Comparison of ENCODE assay signal across 8 mouse cellular contexts in the genomic region with DNA sequence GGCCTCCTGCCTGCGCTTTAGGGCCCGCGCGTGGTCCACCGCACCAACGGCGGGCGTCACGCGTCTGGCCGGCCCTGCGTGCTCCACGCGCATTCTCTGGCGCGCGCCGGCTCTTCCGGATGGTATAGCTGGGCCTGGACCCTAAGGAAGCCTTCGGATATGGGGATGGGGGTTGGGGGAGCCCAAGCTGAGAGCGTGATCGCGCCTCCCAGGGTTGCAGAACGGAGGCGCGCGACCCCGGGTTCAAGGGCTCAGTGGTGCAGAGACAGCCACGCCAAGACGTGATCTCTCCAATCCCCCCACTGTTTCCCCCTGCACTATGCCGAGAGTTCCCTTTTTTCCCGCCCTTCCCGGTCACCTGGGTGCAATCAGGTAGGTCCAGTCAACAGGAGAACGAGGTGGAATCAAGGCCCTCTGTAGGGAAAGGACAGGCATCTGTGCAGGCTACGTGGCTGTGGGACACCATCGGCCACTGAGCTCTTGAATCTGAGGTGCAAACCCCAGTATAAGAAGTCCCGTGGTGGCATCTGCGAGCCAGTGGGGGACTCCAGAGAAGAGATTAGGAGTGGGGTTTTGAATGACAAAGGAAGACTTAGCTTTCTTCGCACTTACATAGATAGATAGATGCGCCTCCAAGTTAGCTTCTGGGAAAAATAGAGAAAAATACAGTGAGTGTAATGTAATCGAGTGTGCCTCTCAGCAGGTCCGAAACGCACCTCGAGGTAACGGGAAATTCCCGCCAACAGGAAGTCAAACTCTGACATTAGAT. TPM values are rescaled to one million over a fixed set of nuclear protein-coding genes. Genes with fewer than 3 reads are reported as not detected.
A peak's percentile ranks its signal among the peaks of the same experiment; 100 is the strongest.
DNase-seq lines count a peak whose midpoint lies in the region; ATAC-seq and TF ChIP-seq lines count a peak whose summit lies in the region.

No protein-coding gene starts in this region.

- ATAC-seq in G1E (ENCODE audit: extremely low read depth, insufficient number of reproducible peaks, low FRiP score, poor library complexity, severe bottlenecking) = no peak
- no peak for ATAC-seq in liver, embryonic 15.5 days (ENCODE audit: insufficient read depth)

- H3K27me3 ChIP-seq in G1E (ENCODE audit: insufficient read depth, low read length) = no peaks in the 10 kb centered on the region
- no peaks in the 10 kb centered on the region for H3K27me3 ChIP-seq in liver, embryonic 15.5 days
- H3K27me3 ChIP-seq in splenic B cell, adult 2 months (ENCODE audit: control insufficient read depth, insufficient read depth, low read length, poor library complexity, severe bottlenecking) = no peaks in the 10 kb centered on the region

- no peaks in the 10 kb centered on the region for H3K9me3 ChIP-seq in G1E (replicated peaks)
- no peaks in the 10 kb centered on the region for H3K9me3 ChIP-seq in liver, embryonic 15.5 days (replicated peaks)

- TF ChIP-seq CTCF in G1E (IDR thresholded peaks at IDR 0.05; ENCODE audit: low read depth, low read length) = no peak

- peak overlapping the region; percentile 84 for H3K9ac ChIP-seq in liver, embryonic 15.5 days

- under 1% methylated on average over 46 of the region's 46 CpGs for WGBS in liver, embryonic 15.5 days (ENCODE audit: insufficient replicate concordance)

- H3K36me3 ChIP-seq in G1E (replicated peaks) = peaks cover 32% of the 10 kb centered on the region
- H3K36me3 ChIP-seq in liver, embryonic 15.5 days (replicated peaks) = 0 out of 2 replicates have a peak, but pooled peaks cover 21% of the 10 kb centered on the region
- H3K36me3 ChIP-seq in splenic B cell, adult 2 months (ENCODE audit: control insufficient read depth, insufficient read depth, low read length, poor library complexity, severe bottlenecking) = no peaks in the 10 kb centered on the region

- peak; percentile 15 to 20 for DNase-seq in layer of hippocampus, postnatal 36 days
- no peak for DNase-seq in layer of hippocampus, postnatal 14 days (ENCODE audit: low spot score in 2 of 2)
- DNase-seq in G1E (ENCODE audit: low spot score) = no peak
- peak; percentile 51 for DNase-seq in embryo, embryonic 9.5 days (ENCODE audit: extremely low spot score)
- DNase-seq in induced T-regulatory cell, adult 2 months (ENCODE audit: low read depth) = peak; percentile 77
- DNase-seq in splenic B cell, adult 2 months (ENCODE audit: low read depth, low spot score) = peak; percentile 58
- DNase-seq in right cerebral cortex, postnatal 14 days = no peak

- H3K4me2 ChIP-seq in liver, embryonic 15.5 days = peak overlapping the region; percentile 94

- H3K27ac ChIP-seq in liver, embryonic 15.5 days (replicated peaks) = peak overlapping the region; percentile 94

- H3K4me3 ChIP-seq in G1E (ENCODE audit: low read depth, low read length) = peak overlapping the region; percentile 94
- H3K4me3 ChIP-seq in liver, embryonic 15.5 days (replicated peaks) = peak overlapping the region; percentile 88

- peaks cover 41% of the 10 kb centered on the region for H3K4me1 ChIP-seq in G1E (ENCODE audit: insufficient read depth, low read depth, low read length)
- H3K4me1 ChIP-seq in liver, embryonic 15.5 days (replicated peaks) = peaks cover 54% of the 10 kb centered on the region

RNA-seq across cellular contexts. Expression of a gene that starts 0.6 kb away (rescaled TPM):
- total RNA-seq in layer of hippocampus, postnatal 36 days (2021) = 10 to 100 TPM; 34.1 to 36.8 TPM
- total RNA-seq in layer of hippocampus, postnatal 14 days (2021) = 10 to 100 TPM; 38.1 to 40.3 TPM
- total RNA-seq in G1E (2014; fragmentation: Nextera tagmentation) (97.4 and 104 TPM in 2 replicates), G1E (2017) (122 and 128 TPM in 2 replicates)
- 365 and 461 TPM in 2 replicates for polyA plus RNA-seq in G1E (2012)
- 61.5 and 61.7 TPM in 2 replicates for polyA plus RNA-seq in liver, embryonic 15.5 days (2015; fragmentation: Nextera tagmentation; extraction: Ambion mirVana)

RNA-seq across cellular contexts. Expression of a gene that starts 9.1 kb away (rescaled TPM):
- total RNA-seq in layer of hippocampus, postnatal 36 days (2021) = 10 to 100 TPM; 83.8 to 93.7 TPM
- 100 to 1,000 TPM; 130 to 132 TPM for total RNA-seq in layer of hippocampus, postnatal 14 days (2021)
- total RNA-seq in G1E (2014; fragmentation: Nextera tagmentation) (37.0 and 37.7 TPM in 2 replicates), G1E (2017) (103 and 125 TPM in 2 replicates)
- 39.7 and 92.8 TPM in 2 replicates for polyA plus RNA-seq in G1E (2012)
- 181 and 201 TPM in 2 replicates for polyA plus RNA-seq in liver, embryonic 15.5 days (2015; fragmentation: Nextera tagmentation; extraction: Ambion mirVana)

RNA-seq across cellular contexts. Expression of a gene that starts 47.1 kb away (rescaled TPM):
- 100 to 1,000 TPM; 312 to 317 TPM for total RNA-seq in layer of hippocampus, postnatal 36 days (2021)
- 100 to 1,000 TPM; 522 to 533 TPM for total RNA-seq in layer of hippocampus, postnatal 14 days (2021)
- total RNA-seq in G1E (2014; fragmentation: Nextera tagmentation) (not detected in 2 replicates), G1E (2017) (0.12 and 0.82 TPM in 2 replicates)
- not detected in 2 replicates for polyA plus RNA-seq in G1E (2012)
- polyA plus RNA-seq in liver, embryonic 15.5 days (2015; fragmentation: Nextera tagmentation; extraction: Ambion mirVana) = 154 and 161 TPM in 2 replicates

Comparison
In these comparisons a context has a peak if more than half of its experiments do, and no peak if none do; other contexts are left out.
1. DNase-seq: peak in layer of hippocampus, postnatal 36 days (2 of 2), embryo, embryonic 9.5 days (single experiment), induced T-regulatory cell, adult 2 months (single experiment) and splenic B cell, adult 2 months (single experiment); none in layer of hippocampus, postnatal 14 days (0 of 2), G1E (single experiment) and right cerebral cortex, postnatal 14 days (single experiment).
2. RNA of a gene that starts 47.1 kb away (total RNA-seq): 522 to 533 TPM in layer of hippocampus, postnatal 14 days and 312 to 317 TPM in layer of hippocampus, postnatal 36 days; 0.12 to 0.82 TPM in G1E; every median in the first group is over 100 times any median in the second.